Mouse (Mus musculus) large intestine, adult 2 months (tissue): Measurements from ENCODE around the gene Klhl10. TPM values are rescaled to one million over a fixed set of nuclear protein-coding genes. Genes with fewer than 3 reads are reported as not detected.
A peak's percentile ranks its signal among the peaks of the same experiment; 100 is the strongest.

Experiments
- DNase-seq: peaks from one replicate; pipeline ENCODE4 v3.0.0-alpha.2; 2012; ENCODE audit warnings: low read depth, low spot score
- WGBS: fragments of 180-500 bp; shearing (Covaris S2); methylation state at CpG from one replicate; pipeline ENCODE4 v1.1.7; 2018; 5-methylcytosine and 5-hydroxymethylcytosine counted together
- polyA plus RNA-seq: library from polyadenylated mRNA; depleted of rRNA; stranded (reverse); fragments of >200 nt; gene quantifications from 2 replicates; pipeline ENCODE4 v1.2.3, GENCODE M21; 2012; rRNA removed

Klhl10 gene
- 0.05 and 0.11 TPM in 2 replicates for polyA plus RNA-seq

DNA sequence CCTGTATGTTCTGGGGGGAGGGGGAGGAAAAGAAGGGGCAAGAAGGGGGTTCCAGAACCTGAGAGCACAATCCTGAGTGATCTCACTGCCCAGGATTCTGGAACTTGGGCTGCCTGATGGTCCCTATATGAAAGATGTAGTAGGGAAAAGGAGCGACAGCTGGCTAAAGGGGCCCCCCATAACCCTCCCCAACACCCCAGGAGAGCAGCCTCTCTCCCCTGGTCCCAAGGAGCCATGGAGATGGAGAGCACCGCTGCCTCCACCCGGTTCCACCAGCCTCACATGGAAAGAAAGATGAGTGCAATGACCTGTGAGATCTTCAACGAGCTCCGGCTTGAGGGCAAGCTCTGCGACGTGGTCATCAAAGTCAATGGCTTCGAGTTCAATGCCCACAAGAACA is at the start of gene Klhl10, which contains the start of gene Nt5c3b:
Gene Klhl10 (plus strand): TSS at position 121 of the 400 bp plus-strand sequence.
Gene Nt5c3b (minus strand): TSS at position 12 of the 400 bp plus-strand sequence.
- no peak for DNase-seq
- WGBS: 89% methylated on average over 8 of the region's 8 CpGs

DNA sequence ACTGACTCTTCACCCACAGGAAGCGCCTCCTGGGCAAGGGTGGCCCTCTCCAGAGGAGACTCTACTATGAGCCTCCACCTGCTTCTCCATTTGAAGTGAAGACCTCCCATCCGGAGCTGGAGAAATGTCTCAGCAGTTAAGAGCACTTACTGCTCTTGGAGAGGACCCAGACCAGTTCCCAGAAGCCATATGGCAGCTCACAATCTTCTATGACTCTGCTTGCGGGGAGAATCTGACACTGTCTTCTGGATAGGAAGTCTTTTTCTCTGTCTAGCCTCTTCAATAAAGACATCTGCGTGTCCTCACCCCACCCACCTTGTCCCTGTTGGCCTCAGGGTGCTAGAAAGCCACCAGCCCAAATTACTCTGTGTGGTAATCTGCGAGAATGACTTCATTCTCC is 48.8 kb upstream of the Klhl10 start:
- WGBS: 53% methylated on average over 5 of the region's 5 CpGs
- DNase-seq: no peak

DNA sequence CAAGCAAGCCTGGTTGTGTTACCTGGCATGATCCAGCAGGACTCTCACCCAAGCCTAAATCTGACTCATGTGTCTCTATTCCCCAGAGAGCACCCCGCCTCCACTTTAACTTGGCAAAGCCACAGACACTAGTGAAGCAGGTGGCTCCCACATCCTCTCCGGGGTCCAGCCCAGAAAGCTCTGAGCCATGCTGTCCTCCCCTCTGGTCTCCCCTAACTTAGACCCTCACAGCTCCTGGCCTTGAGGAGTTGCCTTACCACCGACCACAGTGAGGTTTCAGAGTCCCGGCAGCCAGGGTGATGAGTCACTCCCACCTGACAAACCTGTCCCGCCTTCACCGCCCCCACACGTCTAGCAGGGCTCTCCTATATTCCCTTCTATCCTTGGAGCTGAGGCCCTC is 48.0 kb upstream of the Klhl10 start:
- no peak for DNase-seq
- WGBS: 31% methylated on average over 7 of the region's 7 CpGs

DNA sequence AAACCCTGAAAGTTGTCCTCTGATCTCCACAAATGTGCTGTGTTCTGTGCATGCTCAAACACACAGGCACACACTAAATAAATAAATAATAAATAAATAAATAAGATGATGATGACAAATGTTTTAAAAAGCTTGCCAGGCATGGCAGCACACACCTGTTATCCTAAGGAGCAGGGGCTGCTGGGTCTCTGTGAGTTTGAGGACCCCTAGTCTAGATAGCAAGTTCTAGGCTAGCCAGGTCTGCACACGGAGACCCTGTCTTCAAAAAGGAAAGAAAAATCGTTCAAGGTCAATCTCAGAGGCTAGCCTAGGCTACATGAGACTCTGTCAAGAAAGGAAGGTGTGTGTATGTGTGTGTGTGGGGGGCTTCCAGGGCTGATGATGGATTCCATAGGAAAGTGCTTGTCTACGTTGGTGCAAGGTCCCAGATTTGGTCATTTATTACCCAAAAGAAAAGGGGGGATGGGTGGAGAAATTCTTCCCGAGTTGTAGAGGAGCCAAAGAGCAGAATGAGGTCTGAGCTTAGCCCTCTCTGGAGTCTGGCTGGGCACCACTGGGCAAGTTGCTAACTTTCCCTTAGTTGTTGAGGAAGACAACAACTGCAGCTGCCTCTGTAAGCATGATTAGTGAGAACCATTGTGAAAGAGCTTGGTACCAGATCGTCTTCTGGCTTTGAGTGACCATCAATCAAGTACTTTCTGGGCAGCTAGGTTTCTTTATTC is 47.2 kb upstream of the Klhl10 start:
- WGBS: 38% methylated on average over 5 of the region's 5 CpGs

DNA sequence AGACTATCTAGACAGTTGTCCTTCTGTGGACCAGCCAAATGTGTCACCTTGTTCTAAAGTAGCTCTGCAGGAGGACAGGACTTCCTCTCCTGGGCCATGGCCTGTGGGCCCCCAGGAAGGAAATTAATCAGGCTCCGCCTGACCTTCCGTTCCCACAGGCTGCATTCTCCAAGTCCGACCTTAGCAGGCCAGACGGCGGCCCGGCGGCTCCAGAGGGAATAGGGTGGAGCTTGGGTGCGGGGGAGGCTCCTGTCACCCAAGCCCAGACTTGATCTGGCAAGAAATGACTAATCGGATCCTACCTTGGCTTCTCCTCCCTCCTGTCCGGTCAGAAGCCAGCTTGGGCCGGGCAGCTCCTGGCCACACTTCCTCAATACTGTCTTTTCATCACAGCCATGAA is 46.5 kb upstream of the Klhl10 start:
- DNase-seq: no peak
- 13% methylated on average over 11 of the region's 11 CpGs for WGBS

More for the DNA sequence above, 47.2 kb upstream of the Klhl10 start:
- no peak for DNase-seq

DNA sequence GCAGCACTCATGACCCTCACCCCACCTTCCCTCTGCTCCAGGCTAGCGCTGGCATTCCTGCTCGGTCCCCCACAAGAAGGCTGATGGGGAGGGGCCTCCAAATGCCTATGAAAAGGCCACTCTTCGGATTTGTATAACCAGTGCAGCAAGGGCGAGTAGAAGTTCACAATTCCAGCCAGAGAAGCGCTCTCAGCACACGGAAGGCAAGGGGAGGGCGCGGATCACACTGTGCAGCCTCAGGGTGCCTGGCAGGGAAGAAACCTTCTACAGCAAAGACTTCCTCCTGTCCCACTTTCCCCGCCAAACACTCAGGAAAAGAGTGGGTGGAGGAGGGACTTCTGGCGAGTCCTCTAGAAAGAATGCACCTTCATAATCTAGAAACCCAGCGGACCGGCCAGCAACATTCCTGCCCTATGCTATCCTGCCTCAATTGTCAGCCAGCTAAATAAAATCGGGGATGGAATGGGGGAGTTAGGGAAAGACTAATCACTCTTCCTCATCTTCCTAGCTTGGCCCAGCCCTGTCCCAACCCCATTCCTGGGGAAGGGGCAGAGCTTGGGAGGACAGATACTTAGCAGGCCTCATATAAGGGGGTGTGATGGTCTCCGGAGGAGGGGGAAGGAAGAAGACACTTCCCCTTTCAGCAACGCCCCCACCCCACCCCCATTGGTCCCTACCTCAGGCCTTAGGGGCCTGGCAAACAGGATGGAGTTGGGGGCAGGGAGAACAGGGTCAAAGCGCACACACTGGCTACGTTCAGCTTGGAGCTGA is 45.7 kb upstream of the Klhl10 start:
- no peak for DNase-seq
- 12% methylated on average over 17 of the region's 17 CpGs for WGBS

DNA sequence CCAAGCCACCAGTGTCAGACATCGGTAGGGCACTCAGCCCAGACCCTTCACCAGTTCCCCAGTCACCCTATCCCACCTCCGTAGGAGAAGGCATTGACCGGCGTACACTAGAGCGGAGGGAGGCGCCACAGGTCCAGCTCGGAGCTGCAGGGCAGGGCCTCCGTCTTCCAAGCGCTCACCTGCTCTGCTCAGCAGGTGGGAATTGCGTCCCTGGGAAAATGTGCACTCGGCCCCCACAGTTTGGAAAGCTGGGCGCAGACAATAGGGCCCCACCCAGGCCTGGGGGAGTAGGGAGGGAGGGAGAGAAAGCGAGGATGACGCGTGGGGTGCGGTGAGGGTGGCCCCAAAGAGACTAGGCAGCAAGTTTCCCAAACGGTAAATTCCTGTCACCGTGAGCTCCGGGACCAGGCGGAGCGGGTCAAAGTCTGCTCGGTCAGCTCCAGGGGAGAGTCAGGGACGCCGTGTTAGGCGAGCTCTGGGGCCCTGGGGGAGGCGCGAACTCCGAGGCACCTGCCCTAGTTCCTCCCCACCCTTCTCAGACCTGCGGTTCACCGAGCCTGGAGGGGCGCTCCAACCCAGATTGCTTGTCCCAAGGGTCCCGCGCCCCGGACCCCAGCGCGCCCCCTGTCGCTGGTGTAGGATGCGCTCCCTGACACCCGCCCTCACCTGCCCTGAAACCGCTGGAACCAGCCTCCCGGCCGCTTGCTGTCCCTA is 44.7 kb upstream of the Klhl10 start:
- no peak for DNase-seq

DNA sequence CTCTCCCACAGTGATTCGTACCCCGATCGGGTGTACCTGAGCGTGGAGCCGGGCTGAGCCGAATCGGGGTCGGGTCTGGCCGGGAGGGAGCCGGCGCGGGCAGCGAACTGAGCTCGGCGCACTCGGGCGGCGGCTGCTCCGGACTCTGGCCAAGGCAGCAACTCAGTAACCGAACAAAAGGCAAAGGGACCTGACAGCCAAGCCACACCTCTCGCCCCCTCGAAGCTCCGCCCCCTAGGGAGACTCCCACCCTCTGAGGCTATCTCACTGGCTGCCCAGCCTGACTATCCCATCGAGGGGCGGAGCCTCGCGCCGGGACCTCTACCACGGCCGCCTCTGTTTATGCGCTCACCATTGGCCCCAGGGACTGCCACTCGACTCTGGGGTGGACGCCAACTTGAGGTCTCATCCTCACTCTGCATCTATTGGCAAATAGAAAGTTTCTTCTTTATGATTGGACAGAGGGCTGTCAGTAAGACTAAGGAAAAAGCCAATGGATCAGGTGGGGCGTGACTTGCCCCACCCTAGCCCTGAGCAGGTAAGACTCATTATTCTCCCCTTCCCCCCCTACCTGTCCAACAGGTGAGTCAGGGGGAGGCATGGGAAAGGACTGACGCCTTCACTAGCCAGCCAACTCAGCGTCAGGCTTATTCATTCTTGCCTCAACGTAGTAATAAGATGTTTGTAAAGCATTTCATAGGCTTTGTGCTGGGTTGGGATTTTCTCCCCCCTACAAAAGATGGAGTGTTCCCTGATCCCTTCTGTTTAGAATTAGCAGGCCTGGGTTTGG is 43.9 kb upstream of the Klhl10 start, which contains the start of gene Jup:
Gene Jup (minus strand): TSS at position 164 of the 790 bp plus-strand sequence.
- 1% methylated on average over 37 of the region's 37 CpGs for WGBS
- peak; percentile 99 for DNase-seq

More for the DNA sequence above, 44.7 kb upstream of the Klhl10 start:
- 1% methylated on average over 42 of the region's 42 CpGs for WGBS

DNA sequence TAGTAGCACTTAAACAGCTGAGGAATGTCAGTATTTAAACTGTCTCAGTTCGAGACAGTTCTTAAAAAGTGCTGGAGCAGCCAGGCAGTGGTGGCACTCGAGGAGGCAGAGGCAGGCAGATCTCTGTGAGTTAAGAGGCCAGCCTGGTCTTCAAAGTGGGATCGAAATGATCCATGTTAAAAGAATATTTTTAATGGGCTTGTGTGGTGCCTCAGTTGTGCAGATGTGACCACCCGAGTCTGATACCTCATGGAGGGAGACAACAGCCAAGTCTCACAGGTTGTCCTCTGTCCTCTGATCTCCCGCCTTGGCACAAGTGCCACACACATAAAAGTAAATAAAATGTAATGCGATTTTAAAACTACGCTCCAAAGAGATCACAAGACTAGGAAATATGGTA is 43.2 kb upstream of the Klhl10 start:
- 76% methylated on average over 7 of the region's 7 CpGs for WGBS
- DNase-seq: no peak

DNA sequence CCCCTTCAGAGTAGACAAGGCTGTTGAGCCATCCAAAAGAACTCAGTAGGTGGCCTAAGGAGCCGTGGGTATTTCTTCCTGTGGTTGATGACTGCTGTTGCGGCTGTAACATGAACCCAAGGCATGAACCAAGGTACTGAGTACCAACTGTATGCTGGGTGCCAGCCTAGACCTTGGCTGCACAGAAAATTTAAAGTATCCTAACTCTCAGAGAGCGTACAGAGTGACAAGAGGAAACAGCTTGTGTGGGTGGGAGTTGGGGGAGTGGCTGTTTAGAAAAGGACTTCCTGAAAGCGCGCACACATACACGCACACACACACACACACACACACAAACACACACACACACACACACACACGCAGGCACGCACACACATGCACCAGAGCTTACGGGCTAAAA is 42.4 kb upstream of the Klhl10 start:
- no peak for DNase-seq

DNA sequence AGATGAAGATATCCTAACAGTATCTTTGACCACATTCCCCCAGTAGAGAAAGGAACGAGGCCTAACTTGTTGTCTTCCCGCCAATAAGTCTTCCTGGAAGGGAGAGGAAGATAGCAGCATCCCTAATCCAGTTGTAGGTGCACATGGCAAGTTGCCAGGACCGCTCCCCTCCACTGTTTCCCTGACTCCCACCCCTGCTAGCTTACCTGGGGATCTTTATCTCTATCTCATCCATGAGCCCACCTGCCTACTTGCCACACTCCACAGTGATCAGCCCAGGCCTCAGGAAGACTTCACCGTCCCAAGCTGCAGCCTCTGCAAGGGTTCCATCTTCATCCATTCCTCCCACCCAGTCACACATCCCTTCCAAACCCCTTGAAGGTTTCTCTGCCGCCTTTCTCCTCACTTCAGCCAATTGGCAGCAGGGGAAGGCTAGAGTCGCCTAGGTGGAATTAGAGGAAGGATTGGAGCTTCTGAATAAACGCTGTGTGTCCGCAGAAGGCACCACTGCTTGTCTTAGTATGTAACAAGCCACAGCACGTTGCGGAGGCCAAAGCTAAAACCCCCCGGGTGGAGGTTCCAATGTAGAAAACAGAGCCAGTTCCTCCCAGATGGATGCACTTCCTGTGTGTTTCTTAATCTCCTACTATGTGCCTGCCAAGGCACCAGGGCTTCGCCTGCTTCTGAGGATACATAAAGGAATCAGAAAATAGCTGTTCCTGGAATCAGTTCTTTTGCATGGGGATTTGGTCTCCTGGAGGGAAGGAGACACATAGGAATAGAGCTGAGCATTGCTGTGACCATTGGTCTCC is 41.8 kb upstream of the Klhl10 start:
- WGBS: 76% methylated on average over 12 of the region's 12 CpGs
- DNase-seq: no peak

More for the DNA sequence above, 42.4 kb upstream of the Klhl10 start:
- WGBS: 73% methylated on average over 9 of the region's 9 CpGs

DNA sequence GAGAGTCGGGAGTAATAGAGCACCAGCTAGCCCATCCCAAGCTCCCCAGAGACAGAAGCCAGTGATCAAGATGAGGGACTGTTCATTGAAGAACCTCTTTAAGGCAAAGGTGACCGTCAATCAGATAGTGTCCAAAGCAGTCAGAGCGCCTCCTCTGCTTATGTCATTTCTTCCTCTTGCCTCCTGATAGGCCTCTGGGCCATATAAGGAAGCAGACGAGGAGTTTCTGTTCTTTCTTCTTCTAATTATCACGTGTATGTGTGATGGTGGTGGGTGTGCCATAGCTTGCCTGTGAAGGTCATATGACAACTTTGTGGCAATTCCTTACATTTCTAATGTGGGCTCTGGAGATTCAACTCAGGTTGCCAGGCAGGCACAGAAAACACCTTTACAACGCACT is 40.9 kb upstream of the Klhl10 start:
- 48% methylated on average over 6 of the region's 6 CpGs for WGBS
- no peak for DNase-seq

DNA sequence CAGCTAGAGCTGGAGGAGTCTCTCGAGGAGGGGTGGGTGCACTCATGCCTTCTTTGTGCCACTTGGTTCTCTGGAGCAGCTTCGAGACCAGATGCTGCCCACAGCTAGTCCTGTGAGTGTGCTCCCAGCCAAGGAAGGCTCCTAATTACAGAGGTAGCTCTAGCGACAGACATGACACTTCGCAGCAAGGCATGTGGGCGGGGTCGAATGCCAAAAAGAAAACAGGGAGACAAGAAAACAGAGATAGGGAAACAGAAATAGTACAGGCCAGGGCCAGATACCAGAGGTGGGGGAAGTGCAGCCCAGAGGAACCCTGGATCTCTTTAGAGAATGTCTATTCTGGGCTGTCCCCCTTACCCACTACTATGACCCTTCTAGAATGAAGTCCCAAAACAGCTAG is 39.5 kb upstream of the Klhl10 start:
- no peak for DNase-seq
- WGBS: 26% methylated on average over 6 of the region's 6 CpGs

DNA sequence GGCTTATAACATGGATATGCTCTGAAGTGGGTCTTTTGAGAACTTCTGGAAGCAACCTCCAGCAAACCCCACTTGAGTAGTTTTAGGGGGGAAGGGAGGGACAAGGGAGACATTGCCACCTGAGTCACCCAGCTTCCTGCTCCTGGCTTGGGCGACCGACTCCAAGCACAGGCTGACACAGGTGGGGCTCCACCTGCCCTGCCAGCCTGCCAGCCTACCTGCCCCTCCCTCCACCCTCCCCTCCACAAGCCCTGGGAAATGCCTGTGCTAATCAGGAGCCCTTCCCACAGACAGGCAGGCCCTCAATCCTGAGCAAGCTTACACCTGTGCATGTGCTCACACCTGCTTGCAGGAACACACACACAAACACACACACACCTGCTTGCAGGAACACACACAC is 39.0 kb upstream of the Klhl10 start:
- WGBS: 34% methylated on average over 2 of the region's 2 CpGs
- no peak for DNase-seq

DNA sequence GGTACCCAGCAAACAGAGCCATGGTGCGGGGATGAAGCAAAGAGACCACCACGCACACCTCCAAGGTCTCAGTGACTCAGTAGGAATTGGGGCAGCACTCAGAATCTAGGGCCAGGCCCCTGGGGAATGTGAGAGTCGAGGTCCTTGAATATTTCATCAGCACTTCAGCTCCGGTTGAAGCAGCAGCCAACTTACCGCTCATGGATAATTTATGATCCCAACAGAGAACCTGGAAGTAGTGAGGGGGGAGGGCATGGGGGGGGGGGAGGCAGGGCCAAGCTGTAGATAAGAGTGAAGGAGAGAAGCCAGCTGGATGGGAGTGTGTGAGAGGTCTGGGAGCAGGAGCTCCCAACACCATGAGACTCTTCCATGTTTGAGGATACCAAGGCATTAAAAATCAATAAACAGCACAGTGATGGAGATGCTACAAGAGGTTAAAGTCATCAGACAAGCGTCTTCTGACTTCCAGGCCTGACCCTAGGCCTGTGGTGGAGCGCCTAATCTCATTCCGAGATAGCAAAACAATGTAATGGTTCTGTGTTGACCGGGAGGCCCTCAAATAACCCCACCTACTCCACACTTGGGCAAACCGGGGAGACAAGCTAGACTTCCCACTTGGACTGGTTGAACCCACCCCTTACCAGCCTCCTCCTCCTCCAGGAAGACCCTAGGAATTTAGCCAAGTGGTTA is 38.1 kb upstream of the Klhl10 start:
- no peak for DNase-seq
- 43% methylated on average over 10 of the region's 10 CpGs for WGBS

DNA sequence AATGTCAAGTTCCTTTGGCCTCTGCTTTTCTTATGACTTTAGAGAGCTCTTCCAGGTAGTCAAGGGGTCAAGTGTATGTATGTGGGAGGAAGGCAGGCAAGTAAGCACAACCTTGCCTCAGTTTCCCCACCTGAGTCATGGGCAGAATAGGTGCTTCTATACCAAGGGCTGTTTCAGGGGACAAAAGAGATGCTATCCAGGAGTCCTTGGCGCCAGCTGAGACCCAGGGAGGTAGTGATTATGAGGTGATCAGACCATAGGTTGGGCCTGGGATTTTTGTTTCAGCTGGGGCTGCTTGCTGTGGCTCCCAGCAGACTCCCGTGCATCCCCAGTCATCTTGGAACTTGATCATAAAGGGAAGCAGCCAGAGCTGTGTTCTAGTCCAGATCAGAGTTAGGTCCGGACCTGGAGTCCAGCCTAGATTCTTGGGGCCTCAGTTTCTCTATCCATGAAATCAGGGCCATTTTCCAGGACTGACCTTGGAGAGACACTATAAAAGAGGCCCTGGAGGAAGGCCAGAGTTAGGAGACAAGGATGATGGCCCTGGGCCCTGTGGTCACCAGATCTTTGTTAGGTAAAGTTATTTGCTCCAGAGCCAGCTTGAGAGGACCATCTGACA is 37.2 kb upstream of the Klhl10 start:
- WGBS: 94% methylated on average over 3 of the region's 3 CpGs
- DNase-seq: no peak

DNA sequence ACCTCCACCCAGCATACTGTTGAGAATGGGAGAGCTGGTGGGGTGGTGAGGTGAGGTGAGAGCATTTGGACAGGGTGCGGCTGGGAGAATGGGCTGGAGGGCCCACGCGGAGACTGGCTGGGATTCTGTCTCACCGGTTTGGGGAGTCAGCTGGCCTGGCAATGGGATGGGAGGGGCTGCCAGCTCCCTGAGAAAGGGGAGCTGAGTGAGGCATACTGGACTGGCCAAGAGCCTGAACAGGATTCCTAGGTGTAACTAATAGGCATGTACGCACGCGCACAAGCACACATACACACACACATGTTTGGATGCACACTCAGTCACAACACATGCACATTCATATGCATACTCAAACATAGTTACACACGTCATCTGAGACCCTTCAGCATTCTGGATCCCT is 35.4 kb upstream of the Klhl10 start:
- DNase-seq: no peak
- WGBS: 79% methylated on average over 8 of the region's 8 CpGs
